Mouse (Mus musculus) C2C12 (cell line): Measurements from ENCODE around the gene Setd5. TPM values are rescaled to one million over a fixed set of nuclear protein-coding genes. Genes with fewer than 3 reads are reported as not detected.

Experiments used
- H3K27me3 ChIP-seq: one replicate; pipeline ENCODE4 v1.6.1; 2011; ENCODE audit not compliant: control insufficient read depth, insufficient read depth, insufficient read length
- H3K36me3 ChIP-seq: one replicate; pipeline ENCODE4 v1.6.1; 2011; ENCODE audit not compliant: control insufficient read depth, insufficient read depth
- H3K4me3 ChIP-seq: one replicate; pipeline ENCODE4 v1.5.1; 2011; ENCODE audit warnings: mild to moderate bottlenecking, control low read depth; ENCODE audit not compliant: poor library complexity, insufficient read depth, severe bottlenecking
- H3K79me2 ChIP-seq: one replicate; pipeline ENCODE4 v1.6.1; 2011; ENCODE audit not compliant: control insufficient read depth, insufficient read depth
- H3K79me3 ChIP-seq: one replicate; pipeline ENCODE4 v1.6.1; 2011; ENCODE audit warnings: low read depth, control low read depth
- H3ac ChIP-seq: one replicate; pipeline ENCODE3; 2011; ENCODE audit warnings: low read depth; ENCODE audit not compliant: control insufficient read depth, insufficient read length
- CEBPB ChIP-seq: IDR thresholded peaks from one replicate; pipeline ENCODE4 v1.6.1; 2011; ENCODE audit warnings: low read depth, mild to moderate bottlenecking, control low read depth, moderate library complexity
- CTCF ChIP-seq: IDR thresholded peaks from one replicate; pipeline ENCODE4 v1.5.1; 2011; ENCODE audit not compliant: control insufficient read depth, insufficient read depth, insufficient read length
- FOSL1 ChIP-seq: IDR thresholded peaks from one replicate; pipeline ENCODE4 v1.8.0; 2011; ENCODE audit warnings: mild to moderate bottlenecking, low read length; ENCODE audit not compliant: poor library complexity, insufficient read depth, severe bottlenecking
- MAX ChIP-seq: IDR thresholded peaks from one replicate; pipeline ENCODE4 v1.6.1; 2011; ENCODE audit warnings: mild to moderate bottlenecking, control low read depth
- MYOD1 ChIP-seq: IDR thresholded peaks from one replicate; pipeline ENCODE4 v1.6.1; 2011; ENCODE audit warnings: low read depth; ENCODE audit not compliant: control insufficient read depth, insufficient read length
- MYOG ChIP-seq: IDR thresholded peaks from one replicate; pipeline ENCODE4 v1.6.1; 2011; ENCODE audit not compliant: control insufficient read depth, insufficient read length; ENCODE audit errors: extremely low read depth
- USF1 ChIP-seq: IDR thresholded peaks from one replicate; pipeline ENCODE4 v1.6.1; 2011; ENCODE audit warnings: low read depth, mild to moderate bottlenecking, control low read depth, moderate library complexity
- polyA plus RNA-seq: library from polyadenylated mRNA; unstranded; fragments of >200 nt; fragmentation: generic; extraction: Trizol; gene quantifications from one replicate; pipeline ENCODE4 v1.2.1, GENCODE M21; 2012; ENCODE audit warnings: missing spikeins

The Setd5 gene
- polyA plus RNA-seq, 1 experiment = 17.0 TPM

- Histone ChIP-seq H3K4me3 (no peak overlapping the region), H3K36me3 (no peaks in the 10 kb centered on the region), H3K79me3 (no peaks in the 10 kb centered on the region), H3K79me2 (no peaks in the 10 kb centered on the region), H3K27me3 (peaks cover 17% of the 10 kb centered on the region), H3ac (no peak overlapping the region)
- no peak for TF ChIP-seq MYOG
- no peak for TF ChIP-seq CTCF
- TF ChIP-seq USF1 = no peak
- TF ChIP-seq FOSL1 = no peak
- no peak for TF ChIP-seq CEBPB
- TF ChIP-seq MAX = no peak
- no peak for TF ChIP-seq MYOD1
Observed at GRCm38 (mm10) chr6:113184866-113185525, 107.8 kb downstream of the Setd5 start.

GRCm38 (mm10) chr6:113193765-113194460, 116.7 kb downstream of the Setd5 start:
- TF ChIP-seq CTCF (no peak), MYOD1 (no peak), FOSL1 (no peak)
- peaks cover 39% of the 10 kb centered on the region for H3K27me3 ChIP-seq
- no peaks in the 10 kb centered on the region for H3K36me3 ChIP-seq
- H3K4me3 ChIP-seq = no peak overlapping the region
- no peak overlapping the region for H3ac ChIP-seq
- H3K79me3 ChIP-seq = no peaks in the 10 kb centered on the region
- no peaks in the 10 kb centered on the region for H3K79me2 ChIP-seq

GRCm38 (mm10) chr6:113194517-113194840, 117.3 kb downstream of the Setd5 start:
- Histone ChIP-seq H3K27me3 (peaks cover 35% of the 10 kb centered on the region), H3K4me3 (no peak overlapping the region), H3K79me2 (no peaks in the 10 kb centered on the region), H3ac (no peak overlapping the region), H3K79me3 (no peaks in the 10 kb centered on the region), H3K36me3 (no peaks in the 10 kb centered on the region)
- TF ChIP-seq CEBPB = no peak
- no peak for TF ChIP-seq MAX
- TF ChIP-seq FOSL1 = no peak
- no peak for TF ChIP-seq USF1
- TF ChIP-seq MYOD1 = no peak
- TF ChIP-seq CTCF = no peak
- no peak for TF ChIP-seq MYOG

- TF ChIP-seq CTCF (no peak), MYOG (no peak), MAX (no peak), CEBPB (no peak), USF1 (no peak), MYOD1 (no peak), FOSL1 (no peak)
- no peaks in the 10 kb centered on the region for H3K79me2 ChIP-seq
- H3K4me3 ChIP-seq = no peak within 1 kb of the TSS
- H3K27me3 ChIP-seq = peaks cover 35% of the 10 kb centered on the region
- no peak within 1 kb of the TSS for H3ac ChIP-seq
- no peaks in the 10 kb centered on the region for H3K36me3 ChIP-seq
- H3K79me3 ChIP-seq = no peaks in the 10 kb centered on the region
Observed at GRCm38 (mm10) chr6:113194841-113195595, 117.9 kb downstream of the Setd5 start, which contains the start of gene Lhfpl4. Lhfpl4 (minus strand) TSS chr6:113195384.

- TF ChIP-seq MYOD1 = no peak
- no peak for TF ChIP-seq FOSL1
- no peak for TF ChIP-seq CEBPB
- TF ChIP-seq USF1 = no peak
- no peak for TF ChIP-seq MYOG
- no peak for TF ChIP-seq MAX
- TF ChIP-seq CTCF = no peak
- H3ac ChIP-seq = no peak overlapping the region
- no peaks in the 10 kb centered on the region for H3K36me3 ChIP-seq
- H3K79me3 ChIP-seq = no peaks in the 10 kb centered on the region
- H3K4me3 ChIP-seq = no peak overlapping the region
- H3K79me2 ChIP-seq = no peaks in the 10 kb centered on the region
- peaks cover 35% of the 10 kb centered on the region for H3K27me3 ChIP-seq
Observed at GRCm38 (mm10) chr6:113195596-113195992, 118.4 kb downstream of the Setd5 start.

Other genes with a start within 250 kb of the Setd5 start
- 4.6 TPM for gene Srgap3, start 130.1 kb upstream of the Setd5 start, polyA plus RNA-seq
- gene Thumpd3, start 31.1 kb upstream of the Setd5 start, polyA plus RNA-seq = 18.8 TPM
- gene Lhfpl4, start 118.0 kb downstream of the Setd5 start, polyA plus RNA-seq = 0.18 TPM
- gene Mtmr14, start 160.5 kb downstream of the Setd5 start, polyA plus RNA-seq = 19.5 TPM
- gene Cpne9, start 204.9 kb downstream of the Setd5 start, polyA plus RNA-seq = 0.01 TPM
- gene Brpf1, start 229.8 kb downstream of the Setd5 start, polyA plus RNA-seq = 16.1 TPM
- 18.5 TPM for gene Ogg1, start 249.6 kb downstream of the Setd5 start, polyA plus RNA-seq